ENCODE assay signal across 30 mouse cellular contexts in the genomic region with DNA sequence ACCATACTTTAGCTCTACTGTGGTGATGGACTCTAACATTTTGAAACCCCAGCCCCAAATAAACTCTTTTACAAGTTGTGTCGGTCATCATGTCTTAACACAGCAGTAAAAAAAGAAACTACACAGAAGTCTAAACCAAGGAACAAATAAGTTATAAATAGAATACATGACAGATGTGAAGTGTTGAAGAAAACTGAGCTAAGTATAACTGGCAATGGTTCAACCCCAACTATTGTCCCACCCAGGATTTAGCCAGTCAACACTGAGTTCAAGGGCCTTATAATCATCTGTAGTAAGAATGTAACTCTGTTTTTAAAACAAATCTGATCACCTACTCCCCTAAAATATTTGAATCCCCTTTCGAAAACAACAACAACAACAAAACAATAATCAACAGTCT. TPM values are rescaled to one million over a fixed set of nuclear protein-coding genes. Genes with fewer than 3 reads are reported as not detected.
DNase-seq lines count a peak whose midpoint lies in the region; ATAC-seq and TF ChIP-seq lines count a peak whose summit lies in the region.
"Had no signal": no experiment of that assay in that cellular context is flagged by ENCODE, and none has a peak within 500 bp of the region (broad histone marks: within the 10 kb centered on the region; RNA-seq: fewer than 3 reads in every experiment).

No protein-coding gene starts in this region.

- H3K36me3 ChIP-seq in heart, adult 2 months (ENCODE audit: control insufficient read depth, insufficient read depth, low read length): peaks cover 24% of the 10 kb centered on the region
- peaks cover 14% of the 10 kb centered on the region for H3K36me3 ChIP-seq in heart, embryonic 15.5 days
- H3K36me3 ChIP-seq in lung, postnatal 0 days (ENCODE audit: insufficient read depth, low read length): no peaks in the 10 kb centered on the region
- H3K36me3 ChIP-seq: intestine, embryonic 15.5 days had no signal

- peaks cover 8% of the 10 kb centered on the region for H3K4me1 ChIP-seq in heart, adult 2 months (ENCODE audit: control insufficient read depth, insufficient read depth, low read length)
- H3K4me1 ChIP-seq in heart, embryonic 15.5 days (replicated peaks): peaks cover 26% of the 10 kb centered on the region
- H3K4me1 ChIP-seq in lung, postnatal 0 days (ENCODE audit: insufficient read depth, low read depth, low read length): no peaks in the 10 kb centered on the region
- H3K4me1 ChIP-seq in lung, adult 2 months (ENCODE audit: control insufficient read depth, insufficient read depth, low read length): peaks cover 3% of the 10 kb centered on the region

- H3K9me3 ChIP-seq in heart, embryonic 15.5 days (replicated peaks): no peaks in the 10 kb centered on the region
- no peaks in the 10 kb centered on the region for H3K9me3 ChIP-seq in lung, postnatal 0 days (ENCODE audit: low read length)
- H3K9me3 ChIP-seq: embryonic facial prominence, embryonic 10.5 days; embryonic facial prominence, embryonic 15.5 days; forebrain, embryonic 12.5 days; hindbrain, embryonic 12.5 days; intestine, embryonic 15.5 days; limb, embryonic 13.5 days; liver, embryonic 12.5 days had no signal

- H3K27me3 ChIP-seq in heart, adult 2 months (ENCODE audit: control insufficient read depth, insufficient read depth, low read length): no peaks in the 10 kb centered on the region
- no peaks in the 10 kb centered on the region for H3K27me3 ChIP-seq in heart, embryonic 15.5 days
- no peaks in the 10 kb centered on the region for H3K27me3 ChIP-seq in lung, postnatal 0 days (replicated peaks; ENCODE audit: insufficient read depth, low read length)
- H3K27me3 ChIP-seq: embryonic facial prominence, embryonic 15.5 days; forebrain, embryonic 12.5 days; hindbrain, embryonic 12.5 days; intestine, embryonic 15.5 days; limb, embryonic 13.5 days; liver, embryonic 12.5 days; Patski had no signal

- TF ChIP-seq POLR2A in heart, adult 2 months (IDR thresholded peaks at IDR 0.05; ENCODE audit: insufficient read depth, low read depth, low read length): no peak
- TF ChIP-seq POLR2A in lung, adult 2 months (IDR thresholded peaks at IDR 0.05; ENCODE audit: borderline replicate concordance, extremely low read depth, low read depth, low read length): no peak

- TF ChIP-seq EP300 in heart, adult 2 months (IDR thresholded peaks at IDR 0.05; ENCODE audit: insufficient read depth, low read depth, low read length): no peak
- no peak for TF ChIP-seq EP300 in lung, postnatal 0 days (IDR thresholded peaks at IDR 0.05)

- peak overlapping the region; percentile 7 for H3K4me3 ChIP-seq in heart, adult 2 months
- H3K4me3 ChIP-seq in heart, embryonic 15.5 days: no peak overlapping the region
- H3K4me3 ChIP-seq in lung, postnatal 0 days (ENCODE audit: low read depth, low read length): no peak overlapping the region
- no peak overlapping the region for H3K4me3 ChIP-seq in lung, adult 2 months (replicated peaks; ENCODE audit: extremely low read depth, low read depth, low read length)
- H3K4me3 ChIP-seq: embryonic facial prominence, embryonic 10.5 days; embryonic facial prominence, embryonic 15.5 days; forebrain, embryonic 12.5 days; hindbrain, embryonic 12.5 days; intestine, embryonic 15.5 days; limb, embryonic 13.5 days; liver, embryonic 12.5 days had no signal

- H3K79me2 ChIP-seq in heart, adult 2 months (replicated peaks; ENCODE audit: control insufficient read depth, insufficient read depth, low read length): peaks cover 4% of the 10 kb centered on the region; the same call in 1 of the 2 replicates

- WGBS in heart, adult 2 months: 69% methylated on average over 2 of the region's 2 CpGs
- WGBS in heart, embryonic 15.5 days: 67% methylated on average over 2 of the region's 2 CpGs
- WGBS in lung, postnatal 0 days: 73% methylated on average over 2 of the region's 2 CpGs
- WGBS in lung, adult 2 months: 67% methylated on average over 2 of the region's 2 CpGs

- no peak overlapping the region for H3K9ac ChIP-seq in heart, adult 2 months (ENCODE audit: low read depth, low read length)
- H3K9ac ChIP-seq in heart, embryonic 15.5 days: no peak overlapping the region
- no peak overlapping the region for H3K9ac ChIP-seq in lung, postnatal 0 days (replicated peaks; ENCODE audit: low read depth)
- H3K9ac ChIP-seq: embryonic facial prominence, embryonic 15.5 days; forebrain, embryonic 12.5 days; forebrain, postnatal 0 days; hindbrain, embryonic 12.5 days; intestine, embryonic 15.5 days; limb, embryonic 13.5 days; liver, embryonic 12.5 days had no signal

- peak overlapping the region; percentile 62 for H3K27ac ChIP-seq in heart, adult 2 months
- H3K27ac ChIP-seq in heart, embryonic 15.5 days: peak overlapping the region; percentile 75
- H3K27ac ChIP-seq in lung, postnatal 0 days (ENCODE audit: low read length): peak overlapping the region; percentile 14; the same call in 1 of the 2 replicates
- H3K27ac ChIP-seq: embryonic facial prominence, embryonic 10.5 days; embryonic facial prominence, embryonic 15.5 days; forebrain, embryonic 12.5 days; hindbrain, embryonic 12.5 days; hindbrain, postnatal 0 days; intestine, embryonic 15.5 days; kidney, postnatal 0 days; limb, embryonic 13.5 days; liver, embryonic 12.5 days; macrophage; stomach, postnatal 0 days had no signal

- H3K4me2 ChIP-seq in heart, embryonic 15.5 days: peak overlapping the region; percentile 1; the same call in 1 of the 2 replicates
- no peak overlapping the region for H3K4me2 ChIP-seq in lung, postnatal 0 days (replicated peaks; ENCODE audit: low read depth, low read length)
- H3K4me2 ChIP-seq: embryonic facial prominence, embryonic 15.5 days; forebrain, embryonic 12.5 days; hindbrain, embryonic 12.5 days; intestine, embryonic 15.5 days; limb, embryonic 13.5 days; liver, embryonic 12.5 days had no signal

- DNase-seq in heart, adult 2 months: no peak
- DNase-seq in heart, postnatal 14 days: no peak
- no peak for DNase-seq in heart, postnatal 36 days
- peak; percentile 72 for DNase-seq in lung, postnatal 0 days (ENCODE audit: low spot score)
- no peak for DNase-seq in lung, adult 2 months
- DNase-seq in spleen, postnatal 10 days (ENCODE audit: low spot score in 2 of 2): no peak
- DNase-seq: adrenal gland, postnatal 10 days; cerebellum, adult 8-10 months; cerebellum, postnatal 25 days; forebrain, postnatal 0 days; gastrocnemius, postnatal 14 days; kidney, adult 2 months; kidney, postnatal 4 days; midbrain, embryonic 14.5 days; right cerebral cortex, postnatal 25 days; thymus, adult 18-20 months; thymus, postnatal 25 days had no signal

- no peak for TF ChIP-seq CTCF in heart, adult 2 months (IDR thresholded peaks at IDR 0.05)
- no peak for TF ChIP-seq CTCF in lung, postnatal 0 days (IDR thresholded peaks at IDR 0.05)
- no peak for TF ChIP-seq CTCF in lung, adult 2 months (IDR thresholded peaks at IDR 0.05; ENCODE audit: insufficient read depth, low read length)

- intact Hi-C loops in heart, adult 2 months (cut with DNase I): no loop called here
- intact Hi-C loops in heart, postnatal 14 days (cut with DNase I): no loop called here
- intact Hi-C loops in heart, postnatal 36 days (cut with DNase I): no loop called here

- no peak for ATAC-seq in heart, embryonic 15.5 days (replicated peaks; ENCODE audit: insufficient number of reproducible peaks, insufficient read depth, low FRiP score, low read depth)
- ATAC-seq in lung, postnatal 0 days: no peak
- ATAC-seq: forebrain, postnatal 0 days; hindbrain, postnatal 0 days; intestine, embryonic 15.5 days; liver, embryonic 12.5 days; Patski had no signal

RNA-seq across cellular contexts. Expression of a gene that starts 3.6 kb away (rescaled TPM):
- 10 to 100 TPM; 31.7 to 35.5 TPM for total RNA-seq in heart, adult 2 months (2021)
- 6.0 and 13.6 TPM in 2 replicates for polyA plus RNA-seq in heart, adult 2 months (2012; rRNA removed)
- 10 to 100 TPM; 36.3 to 37.2 TPM for total RNA-seq in heart, postnatal 14 days (2021)
- polyA plus RNA-seq in heart, embryonic 15.5 days (2015; fragmentation: Nextera tagmentation; extraction: Ambion mirVana): 19.0 and 23.1 TPM in 2 replicates
- 10 to 100 TPM; 33.9 to 37.8 TPM for total RNA-seq in heart, postnatal 36 days (2021)
- polyA plus RNA-seq in lung, postnatal 0 days (2015; fragmentation: Nextera tagmentation; extraction: Ambion mirVana): 12.0 and 15.4 TPM in 2 replicates
- polyA plus RNA-seq in lung, adult 2 months (2012; rRNA removed): 3.0 and 5.4 TPM in 2 replicates

Comparison
In these comparisons a context has a peak if more than half of its experiments do, and no peak if none do; other contexts are left out.
1. H3K27ac ChIP-seq: peak in every context shown above with its lines; median percentile 75 in heart, embryonic 15.5 days; 62 in heart, adult 2 months; 14 in lung, postnatal 0 days.